Mouse (Mus musculus) olfactory bulb, adult 2 months (tissue): ENCODE data around the gene Cnn2.

Experiments
- CTCF ChIP-seq: fragments of 200-500 bp; IDR thresholded peaks from 2 replicates; pipeline ENCODE4 v1.5.1; 2012; ENCODE audit warnings: low read depth, mild to moderate bottlenecking, low read length, moderate library complexity; ENCODE audit not compliant: insufficient read depth
- POLR2A ChIP-seq: fragments of 200-500 bp; IDR thresholded peaks from 2 replicates; pipeline ENCODE4 v1.6.1; 2012; ENCODE audit warnings: mild to moderate bottlenecking, low read depth, low read length, moderate library complexity; ENCODE audit not compliant: insufficient read depth

DNA sequence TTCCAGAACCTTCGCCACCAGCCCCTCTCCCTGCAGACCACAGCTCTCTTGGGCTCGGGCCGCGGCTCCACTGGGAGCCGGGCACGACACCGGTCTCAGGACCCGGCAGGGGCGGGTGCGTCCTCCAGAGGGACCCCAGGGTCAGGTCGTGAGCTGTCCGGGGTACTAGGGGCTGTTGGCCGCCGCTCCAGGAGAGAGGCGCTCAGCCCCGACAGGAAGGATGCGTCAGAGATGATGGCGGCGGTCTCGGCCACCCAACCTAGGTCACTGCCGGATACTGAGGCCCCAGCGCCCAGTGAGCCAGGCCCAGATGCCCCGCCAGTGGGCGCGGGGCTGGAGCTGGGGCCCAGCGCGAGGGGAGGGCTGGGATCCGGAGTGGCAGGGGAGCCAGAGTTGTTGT lies 11.1 kb upstream of the Cnn2 start:
- TF ChIP-seq CTCF: no peak
- no peak for TF ChIP-seq POLR2A
